Comparison of ENCODE assay signal across 13 mouse cellular contexts in genomic region chr6:99652341-99652740, GRCm38 (mm10). TPM values are rescaled to one million over a fixed set of nuclear protein-coding genes. Genes with fewer than 3 reads are reported as not detected.
DNase-seq lines count a peak whose midpoint lies in the region; ATAC-seq and TF ChIP-seq lines count a peak whose summit lies in the region.
"Had no signal": no experiment of that assay in that cellular context is flagged by ENCODE, and none has a peak within 500 bp of the region (broad histone marks: within the 10 kb centered on the region; RNA-seq: fewer than 3 reads in every experiment).

No protein-coding gene starts in this region.

- intact Hi-C loops in heart, adult 2 months (cut with DNase I) = no loop called here

- TF ChIP-seq POLR2A in heart, adult 2 months (IDR thresholded peaks at IDR 0.05; ENCODE audit: insufficient read depth, low read depth, low read length) = no peak
- no peak for TF ChIP-seq POLR2A in brain, embryonic 14.5 days (IDR thresholded peaks at IDR 0.05; ENCODE audit: borderline replicate concordance, extremely low read depth, insufficient read depth, insufficient read length, poor library complexity, severe bottlenecking)

- no peak overlapping the region for H3K4me3 ChIP-seq in heart, adult 2 months
- no peak overlapping the region for H3K4me3 ChIP-seq in heart, embryonic 12.5 days
- no peak overlapping the region for H3K4me3 ChIP-seq in neural tube, embryonic 12.5 days
- H3K4me3 ChIP-seq in midbrain, embryonic 16.5 days (ENCODE audit: low read depth, low read length) = no peak overlapping the region

- no peak for DNase-seq in heart, adult 2 months
- no peak for DNase-seq in neural tube, embryonic 10.5 days (ENCODE audit: extremely low spot score, low spot score)
- DNase-seq in brain, embryonic 14.5 days (ENCODE audit: low read depth) = peak; percentile 60
- no peak for DNase-seq in kidney, postnatal 10 days
- DNase-seq in layer of hippocampus, adult 18-20 months (ENCODE audit: low spot score in 2 of 2) = no peak
- DNase-seq: cerebellum, postnatal 36 days; heart, postnatal 14 days had no signal

- H3K27ac ChIP-seq in heart, adult 2 months = no peak overlapping the region
- H3K27ac ChIP-seq in heart, embryonic 12.5 days (ENCODE audit: poor library complexity, severe bottlenecking) = no peak overlapping the region
- H3K27ac ChIP-seq in neural tube, embryonic 12.5 days = no peak overlapping the region
- no peak overlapping the region for H3K27ac ChIP-seq in midbrain, embryonic 16.5 days (ENCODE audit: low read length)

- no peak for TF ChIP-seq EP300 in heart, adult 2 months (IDR thresholded peaks at IDR 0.05; ENCODE audit: insufficient read depth, low read depth, low read length)

- H3K79me2 ChIP-seq in heart, adult 2 months (replicated peaks; ENCODE audit: control insufficient read depth, insufficient read depth, low read length) = 0 out of 2 replicates have a peak, but pooled peaks cover 1% of the 10 kb centered on the region

- no peaks in the 10 kb centered on the region for H3K27me3 ChIP-seq in heart, adult 2 months (ENCODE audit: control insufficient read depth, insufficient read depth, low read length)
- peaks cover 13% of the 10 kb centered on the region; the same call in 1 of the 2 replicates for H3K27me3 ChIP-seq in heart, embryonic 12.5 days (replicated peaks)
- H3K27me3 ChIP-seq in neural tube, embryonic 12.5 days (replicated peaks) = no peaks in the 10 kb centered on the region
- H3K27me3 ChIP-seq in midbrain, embryonic 16.5 days (ENCODE audit: control insufficient read depth, insufficient read depth, low read depth, low read length) = no peaks in the 10 kb centered on the region

- 77% methylated on average over 2 of the region's 2 CpGs for WGBS in heart, adult 2 months
- WGBS in heart, embryonic 12.5 days = 63% methylated on average over 2 of the region's 2 CpGs
- WGBS in neural tube, embryonic 12.5 days = 85% methylated on average over 2 of the region's 2 CpGs
- WGBS in midbrain, embryonic 16.5 days = 89% methylated on average over 2 of the region's 2 CpGs

- H3K4me1 ChIP-seq in heart, adult 2 months (ENCODE audit: control insufficient read depth, insufficient read depth, low read length) = peaks cover 4% of the 10 kb centered on the region
- H3K4me1 ChIP-seq in heart, embryonic 12.5 days (replicated peaks) = no peaks in the 10 kb centered on the region; the same call in 1 of the 2 replicates
- H3K4me1 ChIP-seq in neural tube, embryonic 12.5 days = peaks cover 6% of the 10 kb centered on the region; the same call in 1 of the 2 replicates
- 0 out of 2 replicates have a peak, but pooled peaks cover 2% of the 10 kb centered on the region for H3K4me1 ChIP-seq in midbrain, embryonic 16.5 days (ENCODE audit: control insufficient read depth, insufficient read depth, low read length)

- no peak overlapping the region for H3K4me2 ChIP-seq in heart, embryonic 12.5 days
- no peak overlapping the region for H3K4me2 ChIP-seq in neural tube, embryonic 12.5 days (replicated peaks)
- H3K4me2 ChIP-seq in midbrain, embryonic 16.5 days (ENCODE audit: low read length) = no peak overlapping the region

- no peak overlapping the region for H3K9ac ChIP-seq in heart, adult 2 months (ENCODE audit: low read depth, low read length)
- H3K9ac ChIP-seq in heart, embryonic 12.5 days = no peak overlapping the region
- H3K9ac ChIP-seq in neural tube, embryonic 12.5 days = no peak overlapping the region
- no peak overlapping the region for H3K9ac ChIP-seq in midbrain, embryonic 16.5 days (ENCODE audit: low read depth, low read length)

- H3K36me3 ChIP-seq in heart, adult 2 months (ENCODE audit: control insufficient read depth, insufficient read depth, low read length) = no peaks in the 10 kb centered on the region
- H3K36me3 ChIP-seq in heart, embryonic 12.5 days = no peaks in the 10 kb centered on the region
- no peaks in the 10 kb centered on the region; the same call in 1 of the 2 replicates for H3K36me3 ChIP-seq in neural tube, embryonic 12.5 days
- H3K36me3 ChIP-seq in midbrain, embryonic 16.5 days (ENCODE audit: control insufficient read depth, insufficient read depth, low read length) = no peaks in the 10 kb centered on the region

- no peak for ATAC-seq in heart, embryonic 12.5 days (ENCODE audit: insufficient number of reproducible peaks, low FRiP score)
- 0 out of 2 replicates have a peak, but pooled peaks have one; percentile 13 for ATAC-seq in neural tube, embryonic 12.5 days (ENCODE audit: low FRiP score, low read depth)
- 0 out of 2 replicates have a peak, but pooled peaks have one; percentile 37 for ATAC-seq in midbrain, embryonic 16.5 days
- ATAC-seq: activated CD4-positive, CD25-positive, alpha-beta regulatory T cell, adult 4 months had no signal

- peak; percentile 40 for TF ChIP-seq CTCF in heart, adult 2 months (IDR thresholded peaks at IDR 0.05)
- no peak for TF ChIP-seq CTCF in brain, embryonic 14.5 days (IDR thresholded peaks at IDR 0.05; ENCODE audit: borderline replicate concordance, extremely low read depth, insufficient read depth, insufficient read length)

- no peaks in the 10 kb centered on the region for H3K9me3 ChIP-seq in heart, embryonic 12.5 days (replicated peaks)
- no peaks in the 10 kb centered on the region for H3K9me3 ChIP-seq in neural tube, embryonic 12.5 days
- no peaks in the 10 kb centered on the region for H3K9me3 ChIP-seq in midbrain, embryonic 16.5 days (replicated peaks; ENCODE audit: control insufficient read depth, low read length, poor library complexity, severe bottlenecking)

RNA-seq across cellular contexts. Expression of gene Eif4e3, which starts 14.2 kb away (rescaled TPM):
- 10 to 100 TPM; 36.6 to 45.8 TPM for total RNA-seq in heart, adult 2 months (2021)
- 24.2 and 43.5 TPM in 2 replicates for polyA plus RNA-seq in heart, adult 2 months (2012; rRNA removed)
- 5.6 and 5.7 TPM in 2 replicates for polyA plus RNA-seq in heart, embryonic 12.5 days (2016; fragmentation: Nextera tagmentation; extraction: Ambion mirVana)
- 12.8 and 14.3 TPM in 2 replicates for polyA plus RNA-seq in neural tube, embryonic 12.5 days (2016; fragmentation: Nextera tagmentation; extraction: Ambion mirVana)
- 10.6 and 11.6 TPM in 2 replicates for polyA plus RNA-seq in brain, embryonic 14.5 days (2012; rRNA removed)
- 7.4 and 8.7 TPM in 2 replicates for polyA plus RNA-seq in midbrain, embryonic 16.5 days (2015; fragmentation: Nextera tagmentation; extraction: Ambion mirVana)
- total RNA-seq in layer of hippocampus, adult 18-20 months (2021) = 10 to 100 TPM; 21.6 to 25.2 TPM

RNA-seq across cellular contexts. Expression of gene Gm20696, which starts 14.3 kb away (rescaled TPM):
- total RNA-seq in heart, adult 2 months (2021) = 1 to 10 TPM; 1.4 to 1.7 TPM
- 0.61 and 0.85 TPM in 2 replicates for polyA plus RNA-seq in heart, adult 2 months (2012; rRNA removed)
- 2.6 and 2.7 TPM in 2 replicates for polyA plus RNA-seq in heart, embryonic 12.5 days (2016; fragmentation: Nextera tagmentation; extraction: Ambion mirVana)
- 3.2 and 4.8 TPM in 2 replicates for polyA plus RNA-seq in neural tube, embryonic 12.5 days (2016; fragmentation: Nextera tagmentation; extraction: Ambion mirVana)
- polyA plus RNA-seq in brain, embryonic 14.5 days (2012; rRNA removed) = 0.93 and 1.8 TPM in 2 replicates
- 2.4 and 3.1 TPM in 2 replicates for polyA plus RNA-seq in midbrain, embryonic 16.5 days (2015; fragmentation: Nextera tagmentation; extraction: Ambion mirVana)
- 1 to 10 TPM; 5.7 to 7.4 TPM for total RNA-seq in layer of hippocampus, adult 18-20 months (2021)

RNA-seq across cellular contexts. Expression of gene Gpr27, which starts 40.1 kb away (rescaled TPM):
- total RNA-seq in heart, adult 2 months (2021) = 1 to 10 TPM; 6.3 to 6.8 TPM
- 5.7 and 5.8 TPM in 2 replicates for polyA plus RNA-seq in heart, adult 2 months (2012; rRNA removed)
- polyA plus RNA-seq in heart, embryonic 12.5 days (2016; fragmentation: Nextera tagmentation; extraction: Ambion mirVana) = 1.3 and 1.6 TPM in 2 replicates
- polyA plus RNA-seq in neural tube, embryonic 12.5 days (2016; fragmentation: Nextera tagmentation; extraction: Ambion mirVana) = 8.3 and 10.4 TPM in 2 replicates
- polyA plus RNA-seq in brain, embryonic 14.5 days (2012; rRNA removed) = 26.5 and 38.8 TPM in 2 replicates
- polyA plus RNA-seq in midbrain, embryonic 16.5 days (2015; fragmentation: Nextera tagmentation; extraction: Ambion mirVana) = 20.6 and 20.8 TPM in 2 replicates
- total RNA-seq in layer of hippocampus, adult 18-20 months (2021) = 10 to 100 TPM; 57.6 to 61.4 TPM
- total RNA-seq: granulocyte monocyte progenitor cell, adult 5-6 weeks; monocyte, adult 5-6 weeks had no signal
- polyA plus RNA-seq: activated CD4-positive, CD25-positive, alpha-beta regulatory T cell, adult 4 months had no signal
